Mouse (Mus musculus): Measurements from ENCODE around the gene Eral1. TPM values are rescaled to one million over a fixed set of nuclear protein-coding genes. Genes with fewer than 3 reads are reported as not detected.

Eral1 gene
- total RNA-seq, 2 experiments from 2014 or later = 3.7 to 3.9 TPM

- peak; percentile 100 for ATAC-seq (replicated peaks; ENCODE audit: low FRiP score, poor library complexity, severe bottlenecking)
Observed at GRCm38 (mm10) chr11:78094504-78095143, 14.4 kb upstream of the Eral1 start, which contains the start of gene Fam222b. Fam222b (plus strand) TSS chr11:78094660.

DNA sequence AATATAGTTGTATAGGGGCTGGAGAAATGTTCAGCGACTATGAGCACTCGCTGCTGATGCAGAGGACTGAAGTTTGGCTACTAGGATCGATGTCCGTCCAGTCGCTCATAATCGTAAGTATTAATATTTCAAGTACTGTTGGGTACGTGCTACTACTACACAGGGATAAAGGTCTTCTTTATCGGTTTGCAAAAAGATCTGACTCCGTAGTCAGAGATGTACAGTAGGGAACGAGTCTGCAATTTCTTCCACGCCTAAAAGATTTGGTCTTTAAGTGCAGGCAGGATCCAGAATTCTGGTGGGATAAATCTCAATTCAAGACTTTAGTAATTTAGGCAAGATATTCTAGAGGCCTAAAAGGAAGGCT is 13.9 kb upstream of the Eral1 start:
- peak; percentile 11; the same call in 1 of the 2 replicates for ATAC-seq (replicated peaks; ENCODE audit: low FRiP score, poor library complexity, severe bottlenecking)

DNA sequence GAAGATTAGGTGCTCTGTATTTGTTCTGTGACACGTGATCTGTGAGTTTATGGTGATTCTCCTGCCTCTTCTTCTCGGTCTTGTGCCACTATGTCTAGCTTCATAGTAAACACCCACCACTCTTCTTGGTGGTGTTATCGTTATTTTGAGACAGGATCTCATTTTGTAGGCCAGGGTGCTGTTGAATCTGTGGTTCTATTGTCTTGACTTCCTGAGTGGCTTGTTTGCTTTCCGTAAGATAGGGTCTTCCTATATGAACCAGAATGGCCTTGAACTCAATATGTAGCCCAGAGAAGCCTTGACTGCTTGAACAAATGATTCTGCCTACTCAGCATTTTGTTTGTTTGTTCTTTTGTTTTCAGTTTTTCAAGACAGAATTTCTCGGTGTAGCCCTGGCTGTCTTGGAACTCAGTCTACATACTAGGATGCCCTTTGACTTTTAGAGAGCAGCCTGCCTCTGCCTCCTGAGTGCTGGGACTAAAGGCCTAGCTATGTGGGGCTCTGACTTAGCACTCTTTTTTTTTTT is 7.6 kb upstream of the Eral1 start:
- ATAC-seq (replicated peaks; ENCODE audit: low FRiP score, poor library complexity, severe bottlenecking) = no peak

- no peak for ATAC-seq (replicated peaks; ENCODE audit: low FRiP score, poor library complexity, severe bottlenecking)
Observed at GRCm38 (mm10) chr11:78086925-78087479, 6.8 kb upstream of the Eral1 start.

DNA sequence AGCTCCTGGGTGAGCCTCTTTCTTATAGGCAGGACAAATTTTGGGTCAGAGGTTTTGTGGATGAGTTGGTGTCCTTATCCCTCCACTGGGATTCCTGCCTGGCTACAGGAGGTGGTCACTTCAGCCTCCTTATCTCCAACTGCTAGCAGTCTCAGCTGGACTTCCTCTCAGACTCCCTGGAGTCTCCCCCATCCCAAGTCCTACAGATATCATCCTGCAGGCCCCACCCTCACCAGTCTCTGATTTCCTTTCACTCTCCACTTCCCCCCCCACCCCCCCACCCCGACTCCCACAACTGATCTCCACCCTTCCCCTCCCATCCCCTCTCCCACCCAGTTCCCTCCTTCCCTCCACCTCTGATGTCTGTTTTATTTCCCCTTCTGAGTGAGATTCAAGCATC is 3.4 kb upstream of the Eral1 start:
- ATAC-seq (replicated peaks; ENCODE audit: low FRiP score, poor library complexity, severe bottlenecking) = no peak

DNA sequence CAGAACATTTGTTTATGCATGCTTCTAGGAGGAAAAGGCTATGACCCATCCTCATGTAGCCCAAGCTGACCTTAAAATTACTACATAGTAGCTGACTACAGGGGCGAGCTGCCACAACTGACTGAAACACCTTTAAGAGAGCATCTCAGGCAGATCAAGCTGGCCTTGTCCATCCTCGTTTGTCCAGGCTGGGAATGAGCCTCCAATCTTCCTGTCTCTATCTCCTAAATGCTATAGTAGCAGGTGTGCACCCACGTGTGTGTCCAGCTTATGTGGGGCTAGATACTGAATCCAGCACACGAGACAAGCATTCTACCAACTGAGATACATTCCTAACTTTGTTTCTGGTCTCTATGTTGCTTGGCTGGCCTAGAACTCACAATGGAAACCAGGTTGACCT is 5.5 kb downstream of the Eral1 start:
- ATAC-seq (replicated peaks; ENCODE audit: low FRiP score, poor library complexity, severe bottlenecking) = 0 out of 2 replicates have a peak, but pooled peaks have one; percentile 0

- peak; percentile 14 for ATAC-seq (replicated peaks; ENCODE audit: low FRiP score, poor library complexity, severe bottlenecking)
Observed at GRCm38 (mm10) chr11:78074277-78074652, 5.9 kb downstream of the Eral1 start.

DNA sequence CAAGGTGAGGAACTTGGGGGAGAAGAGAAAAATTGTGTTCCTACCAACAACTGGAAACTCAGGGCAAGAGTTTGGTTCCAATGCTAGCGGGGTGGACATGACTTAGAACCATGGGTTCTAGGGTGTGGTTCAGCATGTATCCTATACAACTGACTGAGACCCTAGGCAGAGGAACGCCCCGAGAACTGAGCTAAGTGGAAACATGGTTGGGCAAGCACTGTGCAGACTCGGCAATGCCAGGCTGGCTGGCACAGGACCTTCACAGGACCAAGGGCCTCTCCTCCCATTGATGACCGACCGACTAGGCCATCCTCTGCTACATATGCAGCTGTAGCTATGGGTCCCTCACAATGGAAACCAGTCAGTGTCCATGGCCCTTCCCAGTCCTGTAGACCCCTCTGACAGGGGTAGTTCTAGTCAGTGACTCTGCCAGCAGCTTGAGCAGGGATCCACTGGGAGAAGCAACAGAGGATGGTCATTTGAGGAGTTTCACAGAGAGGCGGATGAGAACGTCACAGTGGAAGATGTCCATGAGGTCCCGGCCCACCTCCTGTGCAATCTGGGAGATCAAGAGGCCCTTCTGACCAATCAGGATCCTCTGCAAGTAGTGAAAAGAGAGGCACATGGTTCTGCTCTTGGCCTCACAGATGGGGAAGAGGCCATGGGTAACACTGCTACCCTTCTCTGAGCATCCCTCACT is 6.5 kb downstream of the Eral1 start:
- ATAC-seq (replicated peaks; ENCODE audit: low FRiP score, poor library complexity, severe bottlenecking) = peak; percentile 51

DNA sequence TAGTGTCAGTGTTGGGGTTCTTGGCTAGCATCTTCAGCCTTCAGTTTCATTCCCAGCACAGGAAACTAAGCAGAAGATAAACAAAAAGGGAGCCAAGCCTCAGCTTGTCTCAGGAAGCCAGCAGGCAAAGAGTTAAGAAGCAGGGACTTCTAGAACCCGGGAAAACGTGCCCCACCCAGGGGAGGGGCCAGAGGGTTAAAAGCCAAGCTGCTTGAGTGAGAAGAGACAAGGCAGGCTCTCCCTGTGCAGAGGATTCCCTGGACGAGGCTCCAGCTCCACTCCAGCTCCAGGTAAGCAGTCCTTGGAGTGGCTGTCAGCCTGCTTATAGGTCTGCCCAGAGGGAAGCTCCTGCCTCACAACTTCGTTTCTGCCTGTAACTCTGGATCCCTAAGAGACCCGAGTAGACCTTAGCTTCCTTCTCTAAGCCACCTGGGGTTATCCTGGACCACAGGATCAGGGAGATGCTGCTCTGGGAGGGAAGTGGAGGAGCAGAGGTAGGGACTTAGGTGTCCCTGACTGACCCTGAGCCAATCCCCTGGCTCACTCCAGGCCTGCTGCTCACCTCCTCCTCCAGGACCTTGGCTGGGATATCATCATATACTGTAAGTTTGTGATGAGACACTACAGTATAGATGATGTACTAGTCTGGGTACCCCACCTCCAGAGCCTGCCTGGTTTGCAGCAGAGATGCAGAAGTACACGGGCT is 7.6 kb downstream of the Eral1 start:
- peak; percentile 42 for ATAC-seq (replicated peaks; ENCODE audit: low FRiP score, poor library complexity, severe bottlenecking)

DNA sequence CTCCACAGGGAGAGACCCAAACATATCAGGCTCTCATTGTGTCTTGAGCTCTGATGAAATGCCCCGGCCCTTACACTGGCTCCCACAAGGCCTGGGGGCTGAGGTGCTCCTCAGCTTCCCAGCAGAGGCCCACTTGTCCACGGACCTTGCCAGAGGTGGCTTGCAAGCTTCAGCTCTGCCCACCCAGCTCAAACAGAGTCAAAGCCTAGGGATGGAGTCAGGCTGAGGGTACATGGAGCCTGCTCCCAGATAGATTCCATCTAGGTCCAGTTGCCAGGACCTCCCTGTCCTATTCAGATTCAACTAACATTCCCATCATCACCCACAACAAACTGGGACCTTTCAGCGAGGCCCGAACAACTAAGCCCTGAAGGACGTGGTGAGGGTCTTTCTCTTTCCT is 8.2 kb downstream of the Eral1 start:
- no peak for ATAC-seq (replicated peaks; ENCODE audit: low FRiP score, poor library complexity, severe bottlenecking)

DNA sequence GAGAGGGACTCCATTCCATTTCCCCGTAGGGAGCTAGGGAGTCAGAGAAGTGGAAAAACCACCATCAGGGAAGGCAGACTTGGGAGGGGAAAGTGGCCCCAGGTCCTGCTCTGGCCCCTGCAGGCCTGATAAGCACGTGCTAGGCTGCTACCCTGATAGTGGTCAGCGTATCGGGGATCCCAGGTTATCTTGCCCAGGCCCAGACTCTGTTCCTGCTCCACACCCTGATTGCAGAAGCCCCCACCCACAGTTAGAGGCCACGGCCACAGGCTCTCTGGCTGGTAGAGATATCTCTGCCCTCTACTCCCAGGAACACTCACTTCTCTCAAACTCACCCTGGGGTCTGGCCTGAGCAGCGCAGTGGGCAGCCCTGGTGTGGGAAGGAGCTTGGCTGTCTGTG is 10.5 kb downstream of the Eral1 start:
- ATAC-seq (replicated peaks; ENCODE audit: low FRiP score, poor library complexity, severe bottlenecking) = peak; percentile 46

DNA sequence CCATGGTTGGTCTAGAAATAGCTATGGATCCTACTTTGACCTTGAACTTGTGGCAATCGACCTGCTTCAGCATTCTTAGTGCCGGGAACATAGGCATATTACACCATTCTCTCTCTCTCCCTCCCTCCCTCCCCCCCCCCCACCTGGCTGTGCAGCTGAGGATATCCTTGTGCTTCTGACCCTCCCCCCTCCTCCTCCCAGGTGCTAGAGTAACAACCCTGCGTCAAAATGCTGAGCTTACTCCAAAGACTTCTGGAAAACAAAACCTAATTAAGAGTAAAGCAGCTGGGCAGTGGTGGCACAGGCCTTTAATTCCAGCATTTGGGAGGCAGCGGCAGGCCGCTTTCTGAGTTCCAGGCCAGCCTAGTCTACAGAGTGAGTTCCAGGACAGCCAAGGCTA is 11.1 kb downstream of the Eral1 start:
- ATAC-seq (replicated peaks; ENCODE audit: low FRiP score, poor library complexity, severe bottlenecking) = no peak

DNA sequence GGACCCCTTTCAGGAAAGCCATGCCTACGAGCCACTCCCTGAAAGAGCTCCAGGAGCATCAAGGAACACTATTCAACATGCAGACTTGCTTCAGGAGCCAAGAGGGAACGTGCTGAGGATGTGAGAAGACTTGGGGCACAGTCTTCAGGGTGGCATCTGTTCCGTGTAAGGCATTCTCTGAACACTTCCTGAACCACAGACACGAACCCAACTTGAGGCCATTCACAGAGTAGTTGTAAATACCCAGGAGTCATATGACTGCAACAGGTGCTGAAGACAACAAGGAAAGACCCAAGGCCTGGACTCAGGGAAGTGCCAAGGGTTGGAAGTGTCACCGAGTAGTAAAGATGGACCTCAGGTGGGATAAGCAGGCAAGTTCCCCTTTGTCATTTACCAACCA is 12.6 kb downstream of the Eral1 start:
- no peak for ATAC-seq (replicated peaks; ENCODE audit: low FRiP score, poor library complexity, severe bottlenecking)

- no peak for ATAC-seq (replicated peaks; ENCODE audit: low FRiP score, poor library complexity, severe bottlenecking)
Observed at GRCm38 (mm10) chr11:78066641-78067040, 13.5 kb downstream of the Eral1 start.

- ATAC-seq (replicated peaks; ENCODE audit: low FRiP score, poor library complexity, severe bottlenecking) = peak; percentile 72
Observed at GRCm38 (mm10) chr11:78065906-78066305, 14.3 kb downstream of the Eral1 start.

GRCm38 (mm10) chr11:78062563-78062962 is 17.6 kb downstream of the Eral1 start:
- no peak for ATAC-seq (replicated peaks; ENCODE audit: low FRiP score, poor library complexity, severe bottlenecking)

DNA sequence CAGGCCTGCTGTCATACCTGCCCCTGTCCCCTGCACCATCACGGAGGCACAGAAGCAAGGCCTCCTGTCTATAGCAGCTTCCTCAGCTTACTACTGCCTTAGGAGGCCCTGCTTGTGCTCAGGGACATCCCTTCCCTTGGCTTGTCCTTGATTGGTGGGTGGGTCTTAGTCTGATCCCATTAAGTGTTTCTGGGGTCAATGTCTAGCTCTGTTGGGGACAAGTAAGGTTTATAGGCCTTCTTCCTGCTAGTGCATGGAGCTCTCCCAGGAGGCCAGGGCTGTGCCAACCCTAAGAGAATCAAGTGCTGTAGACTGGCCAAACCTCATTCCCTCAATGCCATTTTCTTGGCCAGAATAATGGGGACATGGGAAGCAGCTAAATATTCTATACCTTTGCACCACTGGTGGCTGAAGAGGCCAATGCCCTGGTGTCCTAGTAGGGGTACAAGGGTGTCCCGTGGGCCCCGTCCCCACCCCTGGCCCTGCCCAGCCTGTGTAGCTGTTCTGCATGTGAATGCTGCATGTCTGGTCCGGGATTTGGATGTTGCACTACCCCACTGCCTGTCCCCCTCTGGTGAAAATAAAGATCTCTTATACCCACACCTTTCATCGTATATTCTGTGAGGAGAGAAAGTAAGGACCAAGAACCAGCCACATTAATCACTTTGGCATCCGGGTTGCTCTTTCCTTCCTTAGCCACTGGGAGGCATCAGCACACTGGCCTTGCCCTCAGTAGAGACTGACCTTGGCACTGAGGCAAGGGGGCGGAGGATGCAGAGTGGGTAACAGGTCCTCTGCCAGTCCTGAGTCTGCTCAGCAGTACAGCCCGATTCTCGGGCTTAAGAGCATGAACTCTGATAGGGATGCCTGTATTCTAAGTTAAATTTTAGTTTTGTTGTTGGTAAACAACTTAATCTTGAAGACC is 20.1 kb downstream of the Eral1 start:
- ATAC-seq (replicated peaks; ENCODE audit: low FRiP score, poor library complexity, severe bottlenecking) = peak; percentile 91

- no peak for ATAC-seq (replicated peaks; ENCODE audit: low FRiP score, poor library complexity, severe bottlenecking)
Observed at GRCm38 (mm10) chr11:78056946-78057345, 23.2 kb downstream of the Eral1 start.

DNA sequence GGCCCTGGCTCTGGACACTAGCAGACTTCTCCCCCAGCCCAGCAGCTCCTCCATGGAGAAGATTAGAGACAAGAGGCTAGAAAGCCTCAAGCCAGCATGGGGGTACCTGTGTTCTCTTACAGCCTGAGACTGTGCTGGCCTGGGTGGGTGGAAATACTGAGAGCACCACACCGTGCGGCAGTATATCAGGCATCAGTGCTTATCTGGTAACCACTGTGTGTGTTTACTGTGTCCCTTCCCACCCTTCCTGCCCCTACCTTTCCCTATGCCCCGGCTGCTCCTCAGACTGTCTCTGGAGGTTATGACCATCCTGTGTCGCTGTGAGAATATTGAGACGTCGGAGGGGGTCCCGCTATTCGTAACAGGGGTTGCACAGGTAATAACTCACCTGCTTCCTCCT is 27.1 kb downstream of the Eral1 start:
- 0 out of 2 replicates have a peak, but pooled peaks have one; percentile 14 for ATAC-seq (replicated peaks; ENCODE audit: low FRiP score, poor library complexity, severe bottlenecking)
